Mouse (Mus musculus) CH12.LX (cell line): Measurements from ENCODE around the gene Zfp760. TPM values are rescaled to one million over a fixed set of nuclear protein-coding genes. Genes with fewer than 3 reads are reported as not detected.

Experiments used
- DNase-seq: peaks from one replicate; pipeline ENCODE4 v3.0.0-alpha.2; 2013; ENCODE audit errors: extremely low read depth
- H3K27ac ChIP-seq: 2 replicates; pipeline ENCODE4 v1.5.1; 2012; ENCODE audit warnings: low read depth, mild to moderate bottlenecking, control low read depth, moderate library complexity; ENCODE audit not compliant: insufficient read depth
- H3K27me3 ChIP-seq: replicated peaks from 2 replicates; pipeline ENCODE3; 2012; ENCODE audit warnings: inconsistent platforms
- H3K36me3 ChIP-seq, 2 experiments: replicated peaks in 1 of 2; 2 replicates each; pipeline versions ENCODE3 to v1.6.1; 2012; ENCODE audit warnings: inconsistent platforms in 1 of 2, low read length in 1 of 2, mild to moderate bottlenecking in 1 of 2, mixed read lengths in 1 of 2, moderate library complexity in 1 of 2; ENCODE audit not compliant: control insufficient read depth in 1 of 2, insufficient read depth in 1 of 2
- H3K4me1 ChIP-seq, 2 experiments: 2 replicates each; pipeline ENCODE4 v1.6.1; 2012; ENCODE audit warnings: inconsistent platforms in 1 of 2, moderate library complexity in 1 of 2; ENCODE audit not compliant: insufficient read depth in 2 of 2, control insufficient read depth in 1 of 2
- H3K4me2 ChIP-seq: 2 replicates; pipeline ENCODE4 v1.6.1; 2012; ENCODE audit warnings: low read depth, mild to moderate bottlenecking, control low read depth; ENCODE audit not compliant: poor library complexity, insufficient read depth, severe bottlenecking
- H3K4me3 ChIP-seq, 3 experiments: fragments of 150-350 bp in 1 of 3; sonication (generic) in 1 of 3; replicated peaks in 1 of 3; 2 replicates each; pipeline versions ENCODE3 to v1.5.1; 2011 to 2012; ENCODE audit warnings: low read depth in 2 of 3, low read length in 2 of 3, mild to moderate bottlenecking in 2 of 3, moderate library complexity in 2 of 3, control low read depth in 1 of 3, improper control_type of control experiment in 1 of 3, inconsistent platforms in 1 of 3, mixed read lengths in 1 of 3; ENCODE audit not compliant: poor library complexity in 1 of 3
- H3K79me2 ChIP-seq: replicated peaks from 2 replicates; pipeline ENCODE4 v1.6.1; 2012; ENCODE audit warnings: mild to moderate bottlenecking, moderate library complexity; ENCODE audit not compliant: control insufficient read depth, poor library complexity, insufficient read depth, severe bottlenecking; ENCODE audit errors: extremely low read depth
- H3K9ac ChIP-seq: 2 replicates; pipeline ENCODE4 v1.6.1; 2012; ENCODE audit warnings: low read depth, mild to moderate bottlenecking, control low read depth, moderate library complexity; ENCODE audit not compliant: insufficient read depth
- H3K9me3 ChIP-seq: replicated peaks from 2 replicates; pipeline ENCODE3; 2012; ENCODE audit warnings: low read length, inconsistent platforms, mixed read lengths
- BHLHE40 ChIP-seq: IDR thresholded peaks from 2 replicates; pipeline ENCODE4 v1.6.1; 2011; ENCODE audit warnings: mild to moderate bottlenecking, low read depth, low read length, improper control_type of control experiment
- CHD1 ChIP-seq: IDR thresholded peaks from 2 replicates; pipeline ENCODE4 v1.6.1; 2012; ENCODE audit warnings: low read depth, low read length, improper control_type of control experiment, inconsistent platforms
- CTCF ChIP-seq, 2 experiments: IDR thresholded peaks in 1 of 2; conservative IDR thresholded peaks in 1 of 2; 2 replicates each; pipeline ENCODE4 v1.5.1; 2011 to 2012; ENCODE audit warnings: low read depth in 2 of 2, low read length in 2 of 2, improper control_type of control experiment in 1 of 2, inconsistent platforms in 1 of 2, mild to moderate bottlenecking in 1 of 2, moderate library complexity in 1 of 2
- ETS1 ChIP-seq: conservative IDR thresholded peaks from 2 replicates; pipeline ENCODE4 v1.6.1; 2012; ENCODE audit warnings: low read depth, mild to moderate bottlenecking, inconsistent platforms, low read length, improper control_type of control experiment, moderate library complexity
- GABPA ChIP-seq: IDR thresholded peaks from 2 replicates; pipeline ENCODE4 v1.6.1; 2012; ENCODE audit warnings: low read depth, low read length, improper control_type of control experiment, inconsistent platforms; ENCODE audit not compliant: insufficient replicate concordance
- KAT2A ChIP-seq: IDR thresholded peaks from 2 replicates; pipeline ENCODE4 v1.6.1; 2012; ENCODE audit warnings: low read length, improper control_type of control experiment, inconsistent platforms; ENCODE audit not compliant: insufficient replicate concordance
- MAX ChIP-seq: IDR thresholded peaks from 2 replicates; pipeline ENCODE4 v1.6.1; 2011; ENCODE audit warnings: low read length, improper control_type of control experiment
- MAZ ChIP-seq: IDR thresholded peaks from 2 replicates; pipeline ENCODE4 v1.6.1; 2012; ENCODE audit warnings: low read depth, mild to moderate bottlenecking, inconsistent platforms, low read length, improper control_type of control experiment, moderate library complexity
- MEF2A ChIP-seq: IDR thresholded peaks from 2 replicates; pipeline ENCODE4 v1.6.1; 2014; ENCODE audit warnings: low read depth, mild to moderate bottlenecking, inconsistent platforms, low read length, improper control_type of control experiment, borderline replicate concordance
- MXI1 ChIP-seq: IDR thresholded peaks from 2 replicates; pipeline ENCODE4 v1.6.1; 2011; ENCODE audit warnings: mild to moderate bottlenecking, low read depth, low read length, improper control_type of control experiment
- MYC ChIP-seq: IDR thresholded peaks from 2 replicates; pipeline ENCODE4 v1.6.1; 2011; ENCODE audit warnings: low read depth, mild to moderate bottlenecking, improper control_type of control experiment, low read length
- NELFE ChIP-seq: IDR thresholded peaks from 2 replicates; pipeline ENCODE4 v1.6.1; 2011; ENCODE audit warnings: low read depth, low read length, improper control_type of control experiment
- NRF1 ChIP-seq: IDR thresholded peaks from 2 replicates; pipeline ENCODE4 v1.6.1; 2014; ENCODE audit warnings: low read depth, mild to moderate bottlenecking, inconsistent platforms, low read length, improper control_type of control experiment, moderate library complexity
- PAX5 ChIP-seq: IDR thresholded peaks from 2 replicates; pipeline ENCODE4 v1.6.1; 2012; ENCODE audit warnings: low read length, inconsistent platforms, mixed read lengths
- POLR2A ChIP-seq: IDR thresholded peaks from 2 replicates; pipeline ENCODE4 v1.6.1; 2011; ENCODE audit warnings: low read depth, mild to moderate bottlenecking, improper control_type of control experiment, low read length
- RAD21 ChIP-seq: IDR thresholded peaks from 2 replicates; pipeline ENCODE4 v1.6.1; 2011; ENCODE audit warnings: low read depth, mild to moderate bottlenecking, low read length, improper control_type of control experiment, moderate library complexity
- RCOR1 ChIP-seq: conservative IDR thresholded peaks from 2 replicates; pipeline ENCODE4 v1.6.1; 2012; ENCODE audit warnings: low read depth, mild to moderate bottlenecking, inconsistent platforms, low read length, improper control_type of control experiment
- SMC3 ChIP-seq: IDR thresholded peaks from 2 replicates; pipeline ENCODE4 v1.6.1; 2011; ENCODE audit warnings: low read depth, low read length, improper control_type of control experiment
- TBP ChIP-seq: conservative IDR thresholded peaks from 2 replicates; pipeline ENCODE4 v1.6.1; 2011; ENCODE audit warnings: low read depth, low read length, improper control_type of control experiment
- UBTF ChIP-seq: IDR thresholded peaks from 2 replicates; pipeline ENCODE4 v1.6.1; 2012; ENCODE audit warnings: low read depth, mild to moderate bottlenecking, inconsistent platforms, low read length, improper control_type of control experiment, moderate library complexity
- USF1 ChIP-seq: IDR thresholded peaks from 2 replicates; pipeline ENCODE4 v1.6.1; 2014; ENCODE audit warnings: low read depth, mild to moderate bottlenecking, inconsistent platforms, low read length, improper control_type of control experiment
- ZC3H11A ChIP-seq: IDR thresholded peaks from 2 replicates; pipeline ENCODE4 v1.6.1; 2012; ENCODE audit warnings: low read depth, mild to moderate bottlenecking, inconsistent platforms, low read length, improper control_type of control experiment
- ZKSCAN1 ChIP-seq: IDR thresholded peaks from 2 replicates; pipeline ENCODE4 v1.6.1; 2012; ENCODE audit warnings: low read depth, inconsistent platforms, low read length, improper control_type of control experiment, borderline replicate concordance
- ZMIZ1 ChIP-seq: IDR thresholded peaks from 2 replicates; pipeline ENCODE4 v1.6.1; 2012; ENCODE audit warnings: low read depth, mild to moderate bottlenecking, inconsistent platforms, low read length, improper control_type of control experiment
- ZNF384 ChIP-seq: IDR thresholded peaks from 2 replicates; pipeline ENCODE4 v1.6.1; 2012; ENCODE audit warnings: low read depth, low read length, improper control_type of control experiment, inconsistent platforms
- dilution Hi-C: fragments of 300-500 bp; cut with MboI; formaldehyde crosslinking; loops from 2 replicates; pipeline ENCODE4 v1.14.3; 2020; ENCODE audit warnings: low sequenced_read_pairs; ENCODE audit not compliant: extremely low pct_unique_long_range_greater_than_20kb, extremely low pct_ligation_motif_present
- in situ Hi-C: fragments of 300-500 bp; cut with MboI; formaldehyde crosslinking; loops from 3 replicates; pipeline ENCODE4 v1.14.3; 2019; ENCODE audit warnings: low sequenced_read_pairs, low pct_ligation_motif_present, low pct_unique_long_range_greater_than_20kb, mixed read lengths
- polyA plus RNA-seq: library from polyadenylated mRNA; unstranded; fragments of >175 nt; gene quantifications from 2 replicates; pipeline ENCODE4 v1.2.1, GENCODE M21; 2012; ENCODE audit warnings: low read depth; ENCODE audit not compliant: insufficient read length
- total RNA-seq, 2 experiments: library from RNA; depleted of rRNA; stranded (reverse); fragments of 300-350 nt in 1 of 2; fragments of >200 nt in 1 of 2; gene quantifications; 2 replicates each; pipeline ENCODE4 v1.2.3; 2012 to 2014

Gene Zfp760
- total and polyA plus RNA-seq, 3 experiments, result 1.2 to 3.5 (median 1.4) TPM

- no peak; the same call in 1 of the 2 replicates for TF ChIP-seq CHD1
Observed at GRCm38 (mm10) chr17:21733529-21734031, 26.0 kb downstream of the Zfp760 start (continued).

- TF ChIP-seq MAX (no peak), RAD21 (no peak), MEF2A (no peak), KAT2A (no peak), SMC3 (no peak), RCOR1 (no peak), CTCF (conservative IDR thresholded peaks at IDR 0.05 in 1 of 2, IDR thresholded peaks at IDR 0.05 in 1 of 2; ENCODE audit: low read depth in 2 of 2, low read length in 2 of 2) (no peak), ZMIZ1 (no peak), USF1 (no peak), ZKSCAN1 (no peak), ZC3H11A (no peak), BHLHE40 (no peak), NELFE (no peak), PAX5 (no peak)
- Histone ChIP-seq H3K27ac (no peak overlapping the region), H3K79me2 (no peaks in the 10 kb centered on the region), H3K4me3 (no peak overlapping the region), H3K4me1 (no peaks in the 10 kb centered on the region; a peak in 1 of 4 replicates), H3K9me3 (no peaks in the 10 kb centered on the region), H3K27me3 (no peaks in the 10 kb centered on the region), H3K9ac (no peak overlapping the region), H3K4me2 (no peak overlapping the region), H3K36me3 (no peaks in the 10 kb centered on the region)
- in situ Hi-C loops (no loop called here), dilution Hi-C loops (no loop called here)
- no peak for DNase-seq
Observed at GRCm38 (mm10) chr17:21752791-21753190, 45.2 kb downstream of the Zfp760 start.

DNA sequence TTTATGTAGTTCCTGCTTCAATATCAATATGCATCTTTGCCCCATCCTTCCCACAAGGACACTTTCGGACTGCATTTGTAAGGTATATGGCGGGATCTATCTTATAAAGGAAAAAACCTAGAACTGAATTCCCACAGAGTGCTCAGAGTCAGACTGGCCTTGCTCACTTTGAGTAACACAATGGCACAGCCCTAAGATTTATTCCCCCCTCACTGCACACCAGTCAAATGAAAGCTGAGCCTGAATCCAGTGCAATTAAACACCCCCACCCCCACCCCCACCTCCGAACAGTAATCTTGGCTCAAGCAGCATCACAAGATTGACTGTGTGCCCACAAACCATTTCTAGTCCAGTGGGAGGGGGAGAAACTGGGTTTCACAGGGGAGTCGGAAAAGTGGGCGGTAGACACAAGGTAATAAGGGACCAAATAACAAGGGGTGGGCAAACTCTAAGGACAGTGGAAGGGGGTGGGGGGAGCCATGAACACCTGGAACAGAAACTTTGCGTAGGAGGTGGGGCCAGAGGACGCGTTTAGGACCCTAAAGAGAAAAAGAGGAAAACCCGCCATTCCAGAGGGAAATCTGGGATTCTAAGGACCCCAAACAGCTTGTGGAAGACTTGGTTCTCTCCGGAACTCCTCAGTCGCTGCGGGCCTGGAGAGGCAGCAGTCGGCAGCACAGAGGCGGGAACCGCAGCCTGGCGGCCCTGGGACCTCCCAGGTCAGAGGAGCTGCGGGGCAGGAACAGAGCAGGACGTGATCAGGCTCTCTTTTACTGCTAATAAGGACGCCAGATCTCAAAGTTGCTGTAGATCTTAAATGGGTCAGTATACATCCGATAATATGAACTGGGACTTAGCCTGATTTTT, 46.0 kb downstream of the Zfp760 start:
- dilution Hi-C loops (no loop called here), in situ Hi-C loops (no loop called here)
- no peak overlapping the region; the same call in 1 of the 2 replicates for H3K9ac ChIP-seq
- H3K36me3 ChIP-seq, result no peaks in the 10 kb centered on the region
- H3K79me2 ChIP-seq, result no peaks in the 10 kb centered on the region
- no peak for DNase-seq
- H3K27me3 ChIP-seq, result no peaks in the 10 kb centered on the region
- H3K4me1 ChIP-seq, result no peaks in the 10 kb centered on the region; a peak in 1 of 4 replicates
- no peak overlapping the region for H3K4me3 ChIP-seq
- no peak for TF ChIP-seq MAZ
- no peak for TF ChIP-seq POLR2A
- no peak for TF ChIP-seq TBP
- TF ChIP-seq GABPA, result no peak
- TF ChIP-seq ETS1, result no peak
- no peak for TF ChIP-seq ZC3H11A
- no peak for TF ChIP-seq UBTF
- no peak for TF ChIP-seq NELFE
- no peak for TF ChIP-seq ZNF384
- TF ChIP-seq MXI1, result no peak
- TF ChIP-seq MEF2A, result no peak
- no peak for TF ChIP-seq NRF1
- no peak for TF ChIP-seq ZMIZ1
- no peak for TF ChIP-seq MYC
- TF ChIP-seq BHLHE40, result no peak
- TF ChIP-seq, all 38 proteins: peak for 0
- Histone ChIP-seq H3K9me3 (no peaks in the 10 kb centered on the region), H3K27ac (no peak overlapping the region), H3K4me2 (peak overlapping the region; percentile 92)
